Mouse (Mus musculus): ENCODE data around the gene Wdr82. TPM values are rescaled to one million over a fixed set of nuclear protein-coding genes. Genes with fewer than 3 reads are reported as not detected.

Wdr82 gene
- total and polyA plus RNA-seq, 3 experiments = 30.5 to 37.0 (median 35.1) TPM

DNA sequence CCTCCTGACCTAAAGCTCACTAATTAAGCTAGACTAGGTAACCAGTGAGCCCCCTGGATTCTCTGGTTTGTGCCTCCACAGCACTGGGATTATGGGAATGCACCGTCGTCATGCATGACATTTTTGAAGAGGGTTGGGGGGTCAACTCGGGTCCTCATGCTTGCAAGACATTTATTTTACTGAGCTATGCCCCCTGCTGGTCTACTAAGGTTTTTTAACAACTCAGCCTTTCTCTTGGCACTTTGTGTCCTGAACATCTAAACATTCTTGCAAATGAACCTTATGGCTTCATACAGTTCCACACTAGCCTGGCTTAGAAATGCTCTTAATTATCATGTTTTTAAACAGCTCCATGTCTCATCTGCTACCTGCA lies 60.0 kb downstream of the Wdr82 start:
- Histone ChIP-seq H3K79me2 (replicated peaks; ENCODE audit: control insufficient read depth, insufficient read depth, low read length) (no peaks in the 10 kb centered on the region), H3K4me1 (ENCODE audit: control insufficient read depth, insufficient read depth, low read length) (peaks cover 10% of the 10 kb centered on the region), H3K4me3 (no peak overlapping the region), H3K9ac (ENCODE audit: low read depth, low read length) (no peak overlapping the region), H3K36me3 (ENCODE audit: control insufficient read depth, insufficient read depth, low read length) (no peaks in the 10 kb centered on the region; the same call in 1 of the 2 replicates), H3K27me3 (ENCODE audit: control insufficient read depth, insufficient read depth, low read length) (no peaks in the 10 kb centered on the region), H3K27ac (no peak overlapping the region)
- WGBS = 42% methylated on average over 3 of the region's 3 CpGs
- intact Hi-C loops (cut with DNase I) = no loop called here
- peak; percentile 55 for TF ChIP-seq CTCF (IDR thresholded peaks at IDR 0.05)
- TF ChIP-seq POLR2A (IDR thresholded peaks at IDR 0.05; ENCODE audit: insufficient read depth, low read depth, low read length) = no peak
- TF ChIP-seq EP300 (IDR thresholded peaks at IDR 0.05; ENCODE audit: insufficient read depth, low read depth, low read length) = no peak
- no peak for DNase-seq

DNA sequence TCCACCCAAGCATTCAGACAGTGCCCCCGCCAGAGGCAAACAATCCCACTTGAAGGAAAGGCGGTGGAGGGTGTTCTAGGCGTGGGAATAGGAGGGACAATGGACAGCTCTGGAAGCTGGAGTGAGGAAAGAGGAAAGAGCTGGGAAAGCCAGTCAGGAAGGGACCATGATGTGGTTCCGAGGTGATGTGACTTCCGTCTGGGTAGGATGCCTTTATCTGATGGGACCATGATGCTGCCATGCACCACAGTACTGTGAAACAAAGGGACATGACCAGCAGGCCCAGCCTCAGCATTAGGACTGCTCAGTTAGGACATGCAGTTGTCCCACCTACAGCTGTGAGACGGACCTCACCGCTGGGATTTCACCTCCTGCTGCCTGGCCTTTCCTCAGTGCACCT lies 60.5 kb downstream of the Wdr82 start:
- Histone ChIP-seq H3K4me1 (ENCODE audit: control insufficient read depth, insufficient read depth, low read length) (peaks cover 10% of the 10 kb centered on the region), H3K27me3 (ENCODE audit: control insufficient read depth, insufficient read depth, low read length) (no peaks in the 10 kb centered on the region), H3K79me2 (replicated peaks; ENCODE audit: control insufficient read depth, insufficient read depth, low read length) (no peaks in the 10 kb centered on the region), H3K4me3 (no peak overlapping the region), H3K27ac (no peak overlapping the region), H3K9ac (ENCODE audit: low read depth, low read length) (no peak overlapping the region), H3K36me3 (ENCODE audit: control insufficient read depth, insufficient read depth, low read length) (peaks cover 2% of the 10 kb centered on the region; the same call in 1 of the 2 replicates)
- intact Hi-C loops (cut with DNase I) = no loop called here
- WGBS = 49% methylated on average over 7 of the region's 7 CpGs
- no peak for TF ChIP-seq POLR2A (IDR thresholded peaks at IDR 0.05; ENCODE audit: insufficient read depth, low read depth, low read length)
- TF ChIP-seq CTCF (IDR thresholded peaks at IDR 0.05) = no peak
- no peak for TF ChIP-seq EP300 (IDR thresholded peaks at IDR 0.05; ENCODE audit: insufficient read depth, low read depth, low read length)
- no peak for DNase-seq

DNA sequence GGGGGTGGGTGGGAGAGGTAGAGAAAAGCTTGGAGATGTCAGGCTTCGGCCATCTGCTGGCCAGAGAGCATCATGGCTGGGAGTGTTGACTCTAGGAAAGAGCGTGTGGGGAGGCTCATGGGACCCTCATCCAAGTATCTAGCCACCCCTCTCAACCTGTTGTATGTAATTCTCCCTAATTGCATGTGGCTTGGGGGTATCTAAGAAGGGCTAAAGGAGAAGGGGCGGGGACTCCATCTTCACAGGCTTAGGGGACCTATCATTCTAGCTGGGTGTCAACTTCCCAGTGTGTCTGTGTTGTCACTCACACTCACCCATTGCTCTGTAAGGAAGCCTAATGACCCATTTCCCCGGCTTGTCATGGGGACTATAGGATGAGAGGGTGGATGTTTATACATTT lies 61.1 kb downstream of the Wdr82 start:
- WGBS = 82% methylated on average over 4 of the region's 4 CpGs
- H3K4me1 ChIP-seq (ENCODE audit: control insufficient read depth, insufficient read depth, low read length) = peaks cover 10% of the 10 kb centered on the region
- no peak for DNase-seq
- no peaks in the 10 kb centered on the region for H3K27me3 ChIP-seq (ENCODE audit: control insufficient read depth, insufficient read depth, low read length)
- H3K4me3 ChIP-seq = no peak overlapping the region
- peaks cover 2% of the 10 kb centered on the region; the same call in 1 of the 2 replicates for H3K36me3 ChIP-seq (ENCODE audit: control insufficient read depth, insufficient read depth, low read length)
- H3K9ac ChIP-seq (ENCODE audit: low read depth, low read length) = no peak overlapping the region
- no peak overlapping the region for H3K27ac ChIP-seq
- H3K79me2 ChIP-seq (replicated peaks; ENCODE audit: control insufficient read depth, insufficient read depth, low read length) = no peaks in the 10 kb centered on the region
- intact Hi-C loops (cut with DNase I) = no loop called here
- no peak for TF ChIP-seq CTCF (IDR thresholded peaks at IDR 0.05)
- TF ChIP-seq EP300 (IDR thresholded peaks at IDR 0.05; ENCODE audit: insufficient read depth, low read depth, low read length) = no peak
- TF ChIP-seq POLR2A (IDR thresholded peaks at IDR 0.05; ENCODE audit: insufficient read depth, low read depth, low read length) = no peak

DNA sequence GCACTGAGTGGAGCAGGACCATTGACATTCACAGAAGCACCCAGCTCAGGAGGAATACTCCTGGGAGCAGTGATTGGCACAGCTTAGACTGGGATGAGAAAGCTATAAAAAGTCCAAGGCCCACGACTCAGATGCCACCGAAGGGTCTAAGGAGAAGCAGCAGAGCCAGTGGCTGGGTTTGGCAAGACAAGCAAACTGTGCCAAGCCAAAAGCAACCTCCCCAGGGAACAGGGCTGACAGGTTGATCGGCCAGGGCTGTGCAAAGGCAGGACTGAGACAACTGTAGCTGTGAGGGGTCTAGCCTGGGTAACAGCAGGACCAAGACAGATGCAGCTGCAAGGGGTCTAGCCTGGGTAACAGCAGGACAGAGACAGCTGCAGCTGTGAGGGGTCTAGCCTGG lies 62.2 kb downstream of the Wdr82 start:
- no peak for DNase-seq
- Histone ChIP-seq H3K4me1 (ENCODE audit: control insufficient read depth, insufficient read depth, low read length) (peaks cover 9% of the 10 kb centered on the region), H3K27ac (no peak overlapping the region), H3K79me2 (replicated peaks; ENCODE audit: control insufficient read depth, insufficient read depth, low read length) (no peaks in the 10 kb centered on the region), H3K9ac (ENCODE audit: low read depth, low read length) (no peak overlapping the region), H3K36me3 (ENCODE audit: control insufficient read depth, insufficient read depth, low read length) (peaks cover 2% of the 10 kb centered on the region; the same call in 1 of the 2 replicates), H3K27me3 (ENCODE audit: control insufficient read depth, insufficient read depth, low read length) (no peaks in the 10 kb centered on the region), H3K4me3 (no peak overlapping the region)
- no peak for TF ChIP-seq POLR2A (IDR thresholded peaks at IDR 0.05; ENCODE audit: insufficient read depth, low read depth, low read length)
- no peak for TF ChIP-seq EP300 (IDR thresholded peaks at IDR 0.05; ENCODE audit: insufficient read depth, low read depth, low read length)
- TF ChIP-seq CTCF (IDR thresholded peaks at IDR 0.05) = no peak
- intact Hi-C loops (cut with DNase I) = no loop called here
- WGBS = 82% methylated on average over 3 of the region's 3 CpGs

DNA sequence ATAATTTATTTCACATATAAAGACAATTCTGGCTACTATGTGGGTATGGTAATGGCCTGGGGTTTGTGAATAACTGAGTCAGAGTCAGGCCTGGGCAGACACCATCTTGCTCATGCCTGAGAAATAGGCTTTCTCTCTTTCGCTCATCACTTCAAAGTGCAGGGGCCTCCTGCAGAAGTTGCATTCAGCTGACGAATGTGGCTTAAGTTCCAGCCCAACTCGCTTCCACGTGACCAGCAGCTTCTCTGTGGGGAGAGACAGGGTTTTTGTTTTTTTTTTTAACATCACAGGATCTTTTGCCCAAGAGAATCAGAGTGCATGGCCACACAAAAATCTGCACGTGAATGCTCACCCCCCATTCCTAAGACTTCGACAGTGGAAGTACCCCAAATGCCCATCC lies 63.2 kb downstream of the Wdr82 start:
- intact Hi-C loops (cut with DNase I) = no loop called here
- Histone ChIP-seq H3K9ac (ENCODE audit: low read depth, low read length) (no peak overlapping the region), H3K4me1 (ENCODE audit: control insufficient read depth, insufficient read depth, low read length) (peaks cover 9% of the 10 kb centered on the region), H3K27me3 (ENCODE audit: control insufficient read depth, insufficient read depth, low read length) (no peaks in the 10 kb centered on the region), H3K36me3 (ENCODE audit: control insufficient read depth, insufficient read depth, low read length) (peaks cover 2% of the 10 kb centered on the region; the same call in 1 of the 2 replicates), H3K79me2 (replicated peaks; ENCODE audit: control insufficient read depth, insufficient read depth, low read length) (no peaks in the 10 kb centered on the region), H3K4me3 (no peak overlapping the region), H3K27ac (no peak overlapping the region)
- no peak for DNase-seq
- TF ChIP-seq CTCF (IDR thresholded peaks at IDR 0.05) (no peak), EP300 (IDR thresholded peaks at IDR 0.05; ENCODE audit: insufficient read depth, low read depth, low read length) (no peak), POLR2A (IDR thresholded peaks at IDR 0.05; ENCODE audit: insufficient read depth, low read depth, low read length) (no peak)
- WGBS = 84% methylated on average over 6 of the region's 6 CpGs

DNA sequence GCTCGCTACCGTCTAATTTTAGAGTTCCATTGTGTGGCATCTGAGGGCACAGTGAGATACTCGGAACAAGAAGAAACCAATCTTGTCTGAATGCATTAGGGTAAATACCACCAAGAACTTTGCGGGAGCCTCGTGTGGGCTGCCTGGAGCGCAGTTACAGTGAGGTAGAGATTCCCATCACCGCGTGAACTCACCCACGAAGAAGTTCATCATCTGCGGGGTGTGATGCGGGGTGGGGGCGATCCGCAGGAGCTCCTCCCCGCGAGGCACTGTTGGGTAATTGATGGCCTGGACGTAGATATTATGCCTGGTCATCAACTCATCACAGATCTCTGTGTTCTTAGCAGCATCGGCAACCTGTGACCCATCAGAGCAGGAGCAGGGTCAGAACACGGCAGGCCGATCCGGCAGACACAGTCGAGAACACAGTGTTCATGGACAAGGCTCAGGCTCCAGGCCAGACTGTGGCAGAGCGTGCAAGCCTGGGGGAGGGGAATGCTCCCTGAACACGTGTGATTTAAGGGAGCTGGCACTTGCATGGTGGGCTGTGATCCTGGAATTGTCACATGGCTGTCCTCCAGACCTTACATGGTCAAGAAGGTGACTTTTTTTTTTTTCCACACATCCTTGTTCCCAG lies 64.6 kb downstream of the Wdr82 start:
- peaks cover 2% of the 10 kb centered on the region; the same call in 1 of the 2 replicates for H3K36me3 ChIP-seq (ENCODE audit: control insufficient read depth, insufficient read depth, low read length)
- TF ChIP-seq CTCF (IDR thresholded peaks at IDR 0.05) (no peak), POLR2A (IDR thresholded peaks at IDR 0.05; ENCODE audit: insufficient read depth, low read depth, low read length) (peak; percentile 47; the same call in 1 of the 2 replicates), EP300 (IDR thresholded peaks at IDR 0.05; ENCODE audit: insufficient read depth, low read depth, low read length) (peak; percentile 98)
- intact Hi-C loops (cut with DNase I) = no loop called here
- H3K27ac ChIP-seq = peak overlapping the region; percentile 43
- no peaks in the 10 kb centered on the region for H3K27me3 ChIP-seq (ENCODE audit: control insufficient read depth, insufficient read depth, low read length)
- H3K4me1 ChIP-seq (ENCODE audit: control insufficient read depth, insufficient read depth, low read length) = peaks cover 9% of the 10 kb centered on the region
- 74% methylated on average over 23 of the region's 23 CpGs for WGBS
- no peak overlapping the region for H3K4me3 ChIP-seq
- no peak overlapping the region for H3K9ac ChIP-seq (ENCODE audit: low read depth, low read length)
- no peaks in the 10 kb centered on the region for H3K79me2 ChIP-seq (replicated peaks; ENCODE audit: control insufficient read depth, insufficient read depth, low read length)
- DNase-seq = peak; percentile 57 to 72

Data from heart, adult 2 months (tissue).